Mouse (Mus musculus): ENCODE results near the gene Ly6g6e. TPM values are rescaled to one million over a fixed set of nuclear protein-coding genes. Genes with fewer than 3 reads are reported as not detected.
A peak's percentile ranks its signal among the peaks of the same experiment; 100 is the strongest.
"Not testable (repeated sequence)": the region's sequence is repeated elsewhere in the genome, so short reads cannot be mapped to it uniquely, and the experiment has no call there.

The Ly6g6e gene
- not detected in 2 replicates for polyA plus RNA-seq (2012; ENCODE audit: insufficient read depth, insufficient read length, missing spikeins)

DNA sequence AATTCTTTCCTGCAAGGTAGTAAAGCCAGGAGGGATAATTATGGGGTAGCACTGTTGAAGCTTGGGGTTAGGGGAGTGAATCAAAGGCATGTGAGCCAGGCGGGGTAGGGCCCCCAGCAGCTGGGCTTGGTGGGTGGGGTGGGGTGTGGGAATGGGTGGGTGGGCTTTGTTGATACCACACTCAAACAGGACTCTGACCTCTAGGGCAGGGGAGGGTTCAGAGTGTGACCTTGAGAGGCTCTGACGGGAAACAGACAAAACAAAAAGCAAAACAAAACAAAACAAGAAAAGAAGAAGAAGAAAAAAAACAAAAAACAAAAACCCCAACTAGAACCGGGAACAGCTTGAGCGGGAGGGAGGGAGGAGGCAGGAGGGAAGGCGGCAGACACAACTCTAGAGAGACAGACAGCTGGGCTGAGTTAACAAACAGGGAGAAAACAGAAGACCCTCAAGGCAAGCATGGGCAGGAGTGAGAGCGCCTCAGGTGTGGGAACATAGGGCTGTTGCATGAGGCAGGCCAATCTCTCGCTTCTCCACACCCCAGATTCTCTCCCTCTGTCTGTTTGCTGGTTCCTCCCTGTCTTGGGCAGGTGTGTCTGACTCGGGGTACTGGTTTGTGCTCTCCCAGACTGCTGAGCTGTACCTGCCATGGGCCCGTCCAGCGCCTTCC, at the start of gene Ly6g6e:
Gene Ly6g6e (plus strand): TSS at position 396 of the 670 bp plus-strand sequence.
- Histone ChIP-seq H3K27ac (replicated peaks; ENCODE audit: low read depth, low read length) (peak within 1 kb of the TSS; percentile 40), H3K4me3 (ENCODE audit: insufficient read depth, low read depth, low read length) (peak within 1 kb of the TSS; percentile 63), H3K4me1 (ENCODE audit: control insufficient read depth, insufficient read depth, insufficient read length, low read length) (no peaks in the 10 kb centered on the region)

DNA sequence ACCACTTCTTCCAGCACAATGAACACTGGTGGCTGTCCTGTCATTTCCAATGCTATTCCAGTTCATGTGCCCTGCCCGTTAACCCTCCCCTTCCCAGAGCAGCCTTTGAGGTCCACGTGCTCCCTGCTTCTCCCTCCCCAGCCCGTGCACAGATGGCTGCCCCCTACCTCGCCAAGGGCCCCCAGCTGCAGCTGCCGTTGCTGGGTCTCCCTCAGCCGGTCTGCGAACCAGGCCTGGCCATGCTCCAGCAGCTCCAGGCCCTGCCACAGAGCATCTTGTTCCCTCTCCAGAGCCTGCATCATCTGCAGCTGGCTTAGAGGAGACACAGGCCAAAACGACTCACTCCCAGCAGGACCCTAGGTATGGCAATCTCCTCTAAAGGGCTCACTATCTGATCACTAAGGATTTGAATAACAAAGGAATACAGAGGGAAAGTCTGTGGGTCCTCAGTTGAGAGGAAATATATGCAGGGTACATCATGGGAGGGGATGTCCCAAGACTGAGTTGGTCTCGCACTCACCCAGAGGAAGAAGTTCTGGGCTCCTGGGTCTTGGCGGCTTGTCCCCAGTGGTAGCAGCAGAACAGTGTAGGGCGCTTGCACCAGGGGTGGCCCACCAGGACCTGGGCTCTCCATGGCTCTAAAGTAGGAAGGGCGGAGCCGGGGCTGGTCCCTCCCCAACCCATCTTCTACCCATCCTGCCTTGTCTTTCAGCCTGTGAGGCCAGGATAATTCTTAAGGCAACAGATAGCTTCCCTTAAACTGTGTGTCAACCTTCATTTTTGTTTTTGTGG, 49.2 kb upstream of the Ly6g6e start, which contains the start of gene Sapcd1:
Gene Sapcd1 (minus strand): TSS at position 740 of the 792 bp plus-strand sequence.
- Histone ChIP-seq H3K27ac (replicated peaks; ENCODE audit: low read depth, low read length) (no peak within 1 kb of the TSS), H3K4me3 (ENCODE audit: insufficient read depth, low read depth, low read length) (no peak within 1 kb of the TSS), H3K4me1 (ENCODE audit: control insufficient read depth, insufficient read depth, insufficient read length, low read length) (peaks cover 3% of the 10 kb centered on the region; the same call in 1 of the 2 replicates)

DNA sequence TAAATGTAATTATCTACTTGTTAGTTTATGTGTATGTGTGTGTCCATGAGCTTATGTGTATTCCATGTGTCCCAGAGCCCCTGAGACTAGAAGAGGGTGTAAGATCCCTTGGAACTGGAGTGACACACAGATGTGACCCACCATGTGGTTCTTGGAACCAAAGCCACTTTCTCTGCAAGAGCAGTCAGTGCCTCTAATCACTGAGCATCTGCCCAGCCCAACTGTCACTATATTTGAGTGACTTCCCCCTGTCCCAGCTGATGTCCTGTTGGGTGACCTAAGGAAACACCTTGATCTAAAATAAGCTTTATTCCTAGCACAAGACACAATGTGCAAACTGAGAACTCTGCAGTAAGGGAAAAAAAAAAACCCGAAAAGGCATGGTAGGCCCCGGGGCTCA, 48.4 kb upstream of the Ly6g6e start:
- no peak overlapping the region for H3K4me3 ChIP-seq (ENCODE audit: insufficient read depth, low read depth, low read length)
- H3K4me1 ChIP-seq (ENCODE audit: control insufficient read depth, insufficient read depth, insufficient read length, low read length) = no peaks in the 10 kb centered on the region
- no peak overlapping the region for H3K27ac ChIP-seq (replicated peaks; ENCODE audit: low read depth, low read length)

DNA sequence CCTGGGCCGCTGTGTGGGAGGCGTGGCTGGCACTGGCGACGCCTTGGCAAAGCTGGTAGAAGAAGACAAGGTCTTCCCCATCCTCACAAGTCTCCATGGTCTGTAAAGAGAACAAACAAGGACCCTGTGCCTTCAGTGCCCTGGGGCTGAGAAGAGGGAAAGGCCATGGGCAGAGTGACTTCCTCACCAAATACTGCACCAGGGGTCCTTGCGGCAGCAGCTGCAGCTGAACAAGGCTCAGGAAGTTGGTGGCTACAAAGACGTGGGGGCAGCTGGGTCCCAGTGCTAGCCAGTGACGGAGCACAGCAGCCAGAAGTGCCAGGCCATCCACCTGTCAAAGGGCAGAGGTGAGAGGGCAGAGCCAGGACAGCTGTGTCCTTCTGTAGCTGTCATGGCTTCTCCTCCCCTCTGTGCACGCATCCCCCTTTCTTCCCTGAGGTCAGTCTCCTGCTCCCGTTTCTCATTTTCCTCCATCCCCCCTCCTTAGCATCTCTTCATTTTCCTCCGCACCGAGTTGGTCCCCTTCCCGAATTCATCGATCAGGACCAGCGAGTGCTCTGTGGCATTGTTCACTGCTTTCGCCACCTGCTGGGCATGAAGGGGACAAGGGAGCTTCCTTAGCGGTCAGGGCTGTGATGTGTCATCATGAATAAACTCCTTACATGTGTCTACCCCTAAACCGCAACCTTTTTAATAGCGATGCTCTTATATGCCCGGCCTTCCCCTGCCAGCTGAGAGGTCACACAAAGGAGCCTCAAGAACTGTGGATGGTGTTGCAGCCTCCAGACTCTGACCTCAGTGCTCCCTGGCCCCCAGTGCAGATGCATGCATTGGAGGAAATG, 46.8 kb upstream of the Ly6g6e start:
- Histone ChIP-seq H3K27ac (replicated peaks; ENCODE audit: low read depth, low read length) (no peak overlapping the region), H3K4me1 (ENCODE audit: control insufficient read depth, insufficient read depth, insufficient read length, low read length) (no peaks in the 10 kb centered on the region), H3K4me3 (ENCODE audit: insufficient read depth, low read depth, low read length) (no peak overlapping the region)

DNA sequence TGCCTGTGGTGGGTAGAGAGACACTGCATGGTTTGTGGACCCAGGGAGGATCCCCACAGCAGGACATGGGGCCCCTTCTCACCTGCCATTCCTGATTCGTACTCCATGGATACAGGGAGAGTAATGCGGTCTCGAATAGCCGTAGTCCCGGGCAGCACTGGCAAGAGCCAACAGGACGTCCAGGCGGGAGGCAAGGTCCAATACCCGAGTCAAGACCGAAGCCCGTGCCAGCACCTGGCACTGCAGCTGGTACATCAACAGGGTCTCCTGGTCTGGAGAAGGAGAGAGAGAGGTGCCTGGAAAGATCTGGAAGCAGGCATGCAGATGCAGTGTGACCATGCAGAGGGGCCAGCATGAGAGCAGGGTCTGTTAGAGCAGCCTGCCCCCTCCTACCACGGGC, 45.4 kb upstream of the Ly6g6e start:
- H3K4me3 ChIP-seq (ENCODE audit: insufficient read depth, low read depth, low read length) = no peak overlapping the region
- H3K27ac ChIP-seq (replicated peaks; ENCODE audit: low read depth, low read length) = no peak overlapping the region
- H3K4me1 ChIP-seq (ENCODE audit: control insufficient read depth, insufficient read depth, insufficient read length, low read length) = no peaks in the 10 kb centered on the region

DNA sequence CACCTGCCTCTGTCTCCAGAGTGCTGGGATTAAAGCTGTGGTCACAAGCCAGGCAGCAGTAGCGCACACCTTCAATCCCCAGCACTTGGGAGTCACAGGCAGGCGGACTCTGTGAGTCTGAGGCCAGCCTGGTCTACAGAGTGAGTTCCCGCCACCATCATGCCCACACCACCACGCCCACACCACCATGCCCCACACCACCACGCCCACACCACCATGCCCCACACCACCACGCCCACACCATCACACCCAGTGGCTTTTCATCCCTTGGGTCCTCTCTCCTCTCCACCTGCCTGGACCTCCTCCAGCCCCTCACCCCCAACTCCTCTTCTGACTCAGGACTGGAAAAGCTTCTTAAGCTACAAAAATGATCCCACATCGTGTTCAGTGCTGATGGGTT, 44.8 kb upstream of the Ly6g6e start:
- Histone ChIP-seq H3K4me1 (ENCODE audit: control insufficient read depth, insufficient read depth, insufficient read length, low read length) (no peaks in the 10 kb centered on the region), H3K4me3 (ENCODE audit: insufficient read depth, low read depth, low read length) (no peak overlapping the region), H3K27ac (replicated peaks; ENCODE audit: low read depth, low read length) (no peak overlapping the region)

DNA sequence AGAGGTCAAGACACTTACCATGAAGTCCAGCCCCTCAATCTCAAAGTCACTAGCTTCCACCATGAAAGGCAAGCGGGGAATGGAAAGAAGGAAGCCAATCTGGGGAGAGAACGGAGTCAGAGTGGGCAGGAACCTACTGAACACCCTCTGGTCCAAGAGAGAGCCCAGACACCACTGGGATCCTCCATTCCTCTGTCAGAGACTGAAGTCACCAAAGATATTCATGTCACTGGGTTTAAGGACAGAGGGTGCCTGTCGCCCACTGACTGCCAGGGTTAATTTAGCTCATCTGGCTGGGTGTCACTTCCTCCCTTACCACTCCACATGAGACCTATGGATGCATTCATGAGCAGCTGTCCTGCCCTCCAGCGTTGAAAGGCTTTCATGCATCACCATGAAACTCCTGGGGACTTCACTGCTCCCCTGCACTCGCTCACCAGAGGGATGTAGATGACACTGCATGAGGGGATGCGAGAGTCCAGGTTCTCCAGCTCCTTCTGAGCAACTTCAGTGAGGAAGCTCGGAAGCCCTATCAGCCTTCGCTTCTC, 44.3 kb upstream of the Ly6g6e start:
- Histone ChIP-seq H3K4me3 (ENCODE audit: insufficient read depth, low read depth, low read length) (no peak overlapping the region), H3K4me1 (ENCODE audit: control insufficient read depth, insufficient read depth, insufficient read length, low read length) (no peaks in the 10 kb centered on the region), H3K27ac (replicated peaks; ENCODE audit: low read depth, low read length) (no peak overlapping the region)

DNA sequence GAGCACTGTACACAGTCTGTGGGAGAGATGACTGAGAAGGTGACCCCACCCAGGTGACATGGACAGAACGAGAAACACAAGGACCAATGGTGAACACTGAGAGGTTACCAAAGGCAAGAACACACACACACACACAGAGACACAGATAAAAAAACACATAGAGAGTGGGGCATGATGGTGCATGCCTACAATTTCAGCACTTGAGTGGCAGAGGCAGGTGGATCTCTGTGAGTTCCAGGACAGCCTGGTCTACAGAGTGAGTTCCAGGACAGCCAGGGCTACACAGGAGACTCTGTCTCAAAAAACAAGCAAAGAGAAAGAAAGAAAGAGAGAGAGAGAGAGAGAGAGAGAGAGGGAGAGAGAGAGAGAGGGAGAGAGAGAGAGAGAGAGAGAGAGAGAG, 43.0 kb upstream of the Ly6g6e start:
- H3K27ac ChIP-seq (replicated peaks; ENCODE audit: low read depth, low read length); H3K4me3 ChIP-seq (ENCODE audit: insufficient read depth, low read depth, low read length); H3K4me1 ChIP-seq (ENCODE audit: control insufficient read depth, insufficient read depth, insufficient read length, low read length): not testable (repeated sequence)

DNA sequence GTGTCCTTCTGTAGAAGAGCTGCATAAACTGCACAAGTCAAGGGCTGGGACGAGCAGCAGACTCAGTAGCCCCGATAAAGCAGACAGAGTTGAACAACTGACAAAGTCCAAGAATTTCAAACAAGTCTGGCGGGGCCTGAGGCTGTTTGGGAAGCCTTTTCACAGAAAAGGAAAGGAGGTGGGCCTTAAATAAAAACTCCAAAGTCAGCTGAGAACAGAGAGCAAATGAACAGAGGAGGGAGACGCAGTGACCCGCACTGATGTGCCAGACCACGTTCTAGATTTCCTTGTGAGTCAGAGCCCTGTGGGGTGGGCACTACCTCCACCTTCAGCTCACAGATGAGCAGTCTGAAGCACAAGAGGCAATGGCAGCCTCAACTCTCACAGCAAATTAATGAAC, 41.8 kb upstream of the Ly6g6e start:
- H3K4me3 ChIP-seq (ENCODE audit: insufficient read depth, low read depth, low read length) = no peak overlapping the region
- H3K4me1 ChIP-seq (ENCODE audit: control insufficient read depth, insufficient read depth, insufficient read length, low read length) = no peaks in the 10 kb centered on the region
- H3K27ac ChIP-seq (replicated peaks; ENCODE audit: low read depth, low read length) = no peak overlapping the region

DNA sequence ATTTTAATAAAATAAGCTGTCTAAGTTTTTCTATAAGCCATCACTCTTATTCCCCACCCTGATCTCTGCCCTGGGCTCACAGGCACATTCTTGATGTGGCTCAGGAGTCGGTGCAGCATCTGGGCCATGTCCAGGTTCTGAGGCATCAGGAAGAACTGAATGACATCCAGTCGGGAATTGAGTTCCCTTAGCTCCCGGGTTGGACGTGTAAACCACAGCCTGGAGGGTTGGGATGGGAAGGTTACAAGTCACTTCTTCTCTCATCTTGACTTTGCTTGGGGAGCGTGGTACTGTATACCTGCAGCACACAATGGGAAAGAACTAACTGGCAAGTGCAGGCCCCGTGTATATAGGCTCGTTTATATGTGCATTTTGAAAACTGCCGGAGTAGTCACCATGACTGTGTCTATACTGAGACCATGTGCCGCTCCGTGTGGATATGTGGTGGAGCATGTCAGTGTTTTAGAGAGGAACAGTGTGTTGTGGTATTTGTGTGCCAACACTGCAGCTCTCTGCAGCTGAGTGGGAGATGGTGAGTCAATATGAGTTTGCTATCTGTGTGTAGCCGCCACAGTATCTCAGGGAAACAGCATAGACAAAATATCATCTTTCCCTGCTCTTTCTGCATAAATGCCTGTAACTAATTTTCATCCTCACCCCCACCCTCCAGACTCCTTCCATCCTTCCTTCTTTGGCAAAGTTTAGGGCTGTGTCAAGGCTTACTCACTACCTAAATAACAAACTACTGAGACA, 37.4 kb upstream of the Ly6g6e start:
- Histone ChIP-seq H3K27ac (replicated peaks; ENCODE audit: low read depth, low read length) (no peak overlapping the region), H3K4me3 (ENCODE audit: insufficient read depth, low read depth, low read length) (no peak overlapping the region), H3K4me1 (ENCODE audit: control insufficient read depth, insufficient read depth, insufficient read length, low read length) (0 out of 2 replicates have a peak, but pooled peaks cover 2% of the 10 kb centered on the region)

DNA sequence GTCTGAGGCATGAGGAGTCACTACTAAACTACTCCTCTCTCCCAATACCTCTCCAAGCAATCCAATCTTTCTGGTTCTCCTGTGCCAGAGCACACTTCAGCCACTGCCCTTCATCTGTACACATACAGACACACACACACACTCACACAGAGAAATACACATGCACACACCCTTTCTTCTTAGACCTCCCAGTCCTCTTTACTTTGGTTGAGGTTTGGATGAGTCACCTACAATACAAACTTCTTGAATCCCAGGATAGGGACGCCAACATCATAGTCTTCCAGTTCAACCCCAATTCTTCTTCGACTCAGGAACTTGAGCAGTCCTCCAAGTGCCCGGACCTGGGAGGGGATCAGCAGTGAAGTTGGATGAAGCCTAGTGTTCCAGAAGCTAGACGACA, 32.9 kb upstream of the Ly6g6e start:
- Histone ChIP-seq H3K4me3 (ENCODE audit: insufficient read depth, low read depth, low read length) (no peak overlapping the region), H3K27ac (replicated peaks; ENCODE audit: low read depth, low read length) (no peak overlapping the region), H3K4me1 (ENCODE audit: control insufficient read depth, insufficient read depth, insufficient read length, low read length) (peaks cover 9% of the 10 kb centered on the region; the same call in 1 of the 2 replicates)

DNA sequence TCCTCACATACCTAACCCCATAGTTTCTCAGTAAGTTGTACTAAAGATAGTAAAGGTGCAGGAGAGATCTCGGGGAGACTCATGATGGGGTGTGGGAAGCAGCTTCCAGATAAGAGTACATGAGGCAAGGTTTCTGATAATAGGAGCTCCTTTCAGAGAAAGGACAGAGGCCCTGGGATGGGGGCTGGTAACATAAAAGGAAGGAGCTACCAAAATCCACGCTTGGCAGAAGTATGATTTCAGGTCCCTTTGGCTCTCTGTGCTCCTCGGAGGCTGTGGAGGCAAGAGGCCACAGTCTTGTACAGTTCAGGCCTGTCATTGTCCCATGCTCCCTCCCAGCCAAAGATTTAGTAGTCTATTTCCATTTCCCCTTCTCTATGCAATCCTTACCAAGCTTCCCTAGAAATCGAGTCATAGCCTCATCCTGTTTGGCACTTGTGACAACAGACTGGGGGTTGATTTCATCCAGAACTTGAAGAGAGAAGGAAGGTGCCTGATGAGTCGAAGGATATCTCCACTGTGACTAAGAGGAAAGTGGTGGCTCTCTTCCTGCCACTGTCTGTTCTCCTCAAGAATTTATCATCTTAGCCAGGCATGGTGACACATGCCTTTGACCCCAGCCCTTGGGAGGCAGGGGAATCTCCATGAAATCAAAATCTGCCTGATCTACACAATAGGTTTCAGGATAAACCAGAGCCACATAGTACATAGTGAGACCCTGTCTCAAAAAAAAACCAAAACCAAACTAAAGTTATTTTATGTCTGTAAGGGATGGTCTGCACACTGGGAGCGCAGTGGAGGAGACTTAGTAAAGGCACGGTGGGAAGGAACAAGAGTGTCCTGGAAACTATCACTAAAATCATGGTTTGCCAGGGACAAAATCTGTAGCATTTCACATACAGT, 31.5 kb upstream of the Ly6g6e start:
- Histone ChIP-seq H3K4me3 (ENCODE audit: insufficient read depth, low read depth, low read length) (no peak overlapping the region), H3K4me1 (ENCODE audit: control insufficient read depth, insufficient read depth, insufficient read length, low read length) (peaks cover 12% of the 10 kb centered on the region; the same call in 1 of the 2 replicates), H3K27ac (replicated peaks; ENCODE audit: low read depth, low read length) (peak overlapping the region; percentile 26; the same call in 1 of the 2 replicates)

DNA sequence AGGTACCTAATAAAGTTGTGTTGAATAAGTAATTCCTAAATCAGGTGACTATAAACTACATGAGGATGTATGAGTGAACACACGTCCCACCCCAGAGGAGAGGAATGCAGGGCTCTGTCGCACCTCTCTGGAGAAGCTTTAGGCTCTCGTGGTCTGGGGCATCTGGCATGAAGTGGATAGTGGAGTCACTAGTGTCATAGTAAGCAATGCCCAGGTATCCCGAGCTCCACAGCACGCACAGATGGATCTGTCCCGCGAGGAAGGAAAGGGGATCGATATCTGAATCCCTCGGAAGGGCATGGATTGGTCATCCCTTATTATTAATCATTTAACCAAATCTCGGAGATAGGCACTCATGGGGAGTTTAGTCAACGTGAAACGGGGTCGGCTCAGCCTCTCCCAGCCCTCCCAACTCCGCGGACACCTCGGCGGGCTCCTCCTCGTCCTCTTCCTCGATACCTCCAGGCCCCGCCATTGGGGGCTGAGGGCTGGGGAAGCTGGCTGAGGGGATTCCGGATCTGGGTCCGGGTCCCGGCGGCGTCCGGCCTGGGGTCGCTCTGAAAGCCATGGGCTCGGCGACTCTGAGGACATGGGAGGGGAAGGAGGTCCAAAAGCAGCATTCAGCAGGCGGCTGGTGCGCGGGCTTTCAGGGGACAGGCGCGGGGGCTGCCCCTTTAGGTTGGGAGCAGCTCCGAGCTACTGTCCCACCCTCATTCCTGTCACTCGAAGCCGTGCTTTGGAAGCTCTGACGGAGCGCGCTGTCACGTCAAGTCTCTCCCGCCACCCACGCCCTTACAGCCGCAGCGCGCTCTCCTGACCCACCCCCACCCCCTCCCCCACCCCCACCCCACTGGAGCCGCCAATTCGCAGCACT, 30.7 kb upstream of the Ly6g6e start:
- H3K27ac ChIP-seq (replicated peaks; ENCODE audit: low read depth, low read length) = peak overlapping the region; percentile 57
- H3K4me3 ChIP-seq (ENCODE audit: insufficient read depth, low read depth, low read length) = peak overlapping the region; percentile 63
- peaks cover 12% of the 10 kb centered on the region; the same call in 1 of the 2 replicates for H3K4me1 ChIP-seq (ENCODE audit: control insufficient read depth, insufficient read depth, insufficient read length, low read length)

Data from brown adipose tissue, adult 24 weeks (tissue).